Mouse (Mus musculus): ENCODE results near the gene 1700018F24Rik.
"Not testable (repeated sequence)": the region's sequence is repeated elsewhere in the genome, so short reads cannot be mapped to it uniquely, and the experiment has no call there.

The 1700018F24Rik gene

DNA sequence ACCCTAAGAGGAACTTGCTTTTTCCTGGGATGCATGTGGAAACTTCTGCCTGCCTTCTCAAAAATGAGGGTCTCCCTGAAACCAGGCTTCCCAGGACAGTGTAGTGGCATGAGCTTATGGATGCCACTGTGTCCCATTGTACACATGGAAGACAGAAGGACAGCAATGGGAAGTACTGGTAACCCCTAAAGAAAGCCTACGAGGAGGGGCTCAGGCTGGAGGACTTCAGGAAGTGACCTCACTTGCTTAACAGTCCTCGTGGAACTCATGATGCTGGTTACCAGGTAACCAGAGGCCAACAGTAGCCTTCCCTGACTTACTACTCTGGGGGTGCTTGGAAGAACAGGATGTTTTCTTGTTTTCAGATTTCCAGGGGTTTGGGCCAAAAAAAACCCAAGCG lies at the start of gene 1700018F24Rik:
TSS of gene 1700018F24Rik (plus strand) at position 301 of the 400 bp plus-strand sequence.
- in situ Hi-C loops (cut with MboI; ENCODE audit: unreplicated experiment in 2 of 2), result not testable (repeated sequence)

DNA sequence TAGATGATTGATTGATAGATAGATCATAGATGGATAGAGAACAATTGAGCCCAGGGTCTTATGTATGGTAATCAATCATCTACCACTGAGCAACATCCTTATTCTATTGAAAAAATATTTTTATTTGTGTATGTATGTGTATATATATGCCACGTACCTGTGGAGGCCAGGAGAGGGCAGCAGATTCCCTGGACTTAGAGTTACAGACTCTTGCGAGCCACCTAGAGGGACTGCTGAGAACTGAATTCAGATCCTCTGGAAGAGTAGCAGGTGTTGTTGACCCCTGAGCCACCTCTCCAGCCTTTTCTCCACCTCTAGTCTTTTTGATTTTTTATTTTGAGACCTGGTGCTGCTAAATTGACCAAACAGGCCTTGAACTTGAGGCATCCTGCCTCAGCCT lies 44.3 kb upstream of the 1700018F24Rik start:
- in situ Hi-C loops (cut with MboI; ENCODE audit: unreplicated experiment in 2 of 2), result no loop called here

DNA sequence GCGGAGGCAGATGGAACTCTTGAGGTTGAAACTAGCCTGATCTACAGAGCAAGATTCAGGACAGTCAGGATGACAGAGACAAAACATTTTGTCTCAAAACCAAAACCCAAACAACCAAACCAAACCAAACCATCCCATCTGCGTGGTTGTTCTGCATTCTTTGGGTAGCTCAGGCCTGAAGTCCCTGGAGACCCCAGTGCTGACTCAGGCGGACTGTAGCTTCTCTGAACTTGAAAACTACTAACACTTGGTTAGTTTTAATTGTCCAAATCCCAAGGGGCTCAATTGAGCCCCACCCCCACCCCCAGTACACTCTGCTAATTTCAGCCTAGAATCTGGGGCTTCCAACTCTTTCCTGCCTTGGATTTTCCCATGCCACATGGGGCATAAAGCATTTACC lies 39.4 kb upstream of the 1700018F24Rik start:
- in situ Hi-C loops (cut with MboI; ENCODE audit: unreplicated experiment in 2 of 2), result loop anchor here in 1 of 2 experiments (25.0 kb wide), 1 partner anchor 1484 kb away; the partner anchor contains the start of genes Gm6370 and Gm6408

DNA sequence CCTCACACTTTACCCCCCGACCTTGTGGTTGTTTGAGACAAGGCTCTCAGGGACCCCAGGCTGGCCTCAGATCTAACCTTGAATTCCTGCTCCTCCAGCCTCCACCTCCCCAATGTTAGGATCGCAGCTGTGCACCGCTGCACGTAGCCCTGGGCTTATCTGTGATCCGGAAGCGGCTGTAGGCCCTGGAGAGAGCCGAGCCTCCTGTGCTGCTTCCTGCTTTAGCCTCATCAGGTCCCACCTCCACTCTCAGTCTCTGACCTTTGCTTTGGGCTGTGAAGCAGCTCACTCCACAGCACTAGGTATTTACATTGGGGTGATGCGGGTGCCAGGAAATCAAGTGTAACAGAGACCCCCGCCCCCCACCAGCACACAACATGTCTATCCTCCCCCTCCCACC lies 38.3 kb upstream of the 1700018F24Rik start:
- in situ Hi-C loops (cut with MboI; ENCODE audit: unreplicated experiment in 2 of 2), result loop anchor here in 1 of 2 experiments (25.0 kb wide), 1 partner anchor 1483 kb away; the partner anchor contains the start of genes Gm6370 and Gm6408

DNA sequence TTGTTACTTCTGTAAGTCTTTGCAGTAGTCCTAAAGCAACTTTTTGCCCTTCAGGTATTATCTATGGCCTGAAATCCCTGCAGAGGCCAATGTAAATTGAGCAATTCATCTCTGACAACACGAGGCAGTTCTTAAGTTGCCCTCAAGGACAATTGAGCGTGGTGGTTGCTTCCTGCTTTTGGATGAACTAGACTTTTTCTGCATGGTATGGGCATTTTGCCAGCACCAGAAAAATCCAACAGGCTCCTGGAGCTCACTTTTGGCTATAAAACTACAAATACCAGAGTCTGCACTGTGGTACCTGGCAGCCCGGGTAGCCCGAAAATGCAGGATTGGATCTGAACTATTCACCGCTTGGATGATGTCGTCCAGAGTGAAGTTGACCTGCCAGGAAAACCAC lies 37.2 kb upstream of the 1700018F24Rik start:
- in situ Hi-C loops (cut with MboI; ENCODE audit: unreplicated experiment in 2 of 2), result loop anchor here in 1 of 2 experiments (25.0 kb wide), 1 partner anchor 1482 kb away; the partner anchor contains the start of genes Gm6370 and Gm6408

GRCm38 (mm10) chr5:145008878-145009659 lies 33.7 kb upstream of the 1700018F24Rik start:
- in situ Hi-C loops (cut with MboI; ENCODE audit: unreplicated experiment in 2 of 2), result loop anchor here in 1 of 2 experiments (25.0 kb wide), 1 partner anchor 1478 kb away; the partner anchor contains the start of genes Gm6370 and Gm6408

DNA sequence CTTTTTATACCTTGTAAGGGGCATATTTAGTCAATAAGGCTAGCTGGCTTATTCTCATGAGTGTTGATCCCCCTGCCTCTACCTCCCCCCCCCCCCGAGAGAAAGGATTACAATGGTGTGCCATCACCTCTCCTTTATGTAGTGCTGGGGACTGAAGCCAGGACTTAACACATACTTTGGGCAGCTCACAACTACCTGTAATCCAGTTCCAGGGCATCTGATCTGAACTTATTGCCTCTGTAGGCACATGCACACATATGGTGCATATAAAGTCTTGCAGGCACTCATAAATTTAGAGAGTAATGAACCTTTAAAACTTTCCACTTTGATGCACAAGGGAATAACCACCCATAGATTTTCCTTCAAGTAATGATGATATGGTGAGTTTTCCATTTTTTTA lies 28.5 kb upstream of the 1700018F24Rik start:
- in situ Hi-C loops (cut with MboI; ENCODE audit: unreplicated experiment in 2 of 2), result loop anchor here in 1 of 2 experiments (25.0 kb wide), 1 partner anchor 1473 kb away; the partner anchor contains the start of genes Gm6370 and Gm6408

- in situ Hi-C loops (cut with MboI; ENCODE audit: unreplicated experiment in 2 of 2), result loop anchor here in 1 of 2 experiments (25.0 kb wide), 1 partner anchor 1471 kb away; the partner anchor contains the start of genes Gm6370 and Gm6408
Observed at GRCm38 (mm10) chr5:145016761-145017160, 26.0 kb upstream of the 1700018F24Rik start.

- in situ Hi-C loops (cut with MboI; ENCODE audit: unreplicated experiment in 2 of 2), result loop anchor here in 1 of 2 experiments (25.0 kb wide), 1 partner anchor 1467 kb away; the partner anchor contains the start of genes Gm6370 and Gm6408
Observed at GRCm38 (mm10) chr5:145020254-145020653, 22.5 kb upstream of the 1700018F24Rik start.

- in situ Hi-C loops (cut with MboI; ENCODE audit: unreplicated experiment in 2 of 2), result loop anchor here in 1 of 2 experiments (25.0 kb wide), 1 partner anchor 1467 kb away; the partner anchor contains the start of genes Gm6370 and Gm6408
Observed at GRCm38 (mm10) chr5:145020712-145021111, 22.1 kb upstream of the 1700018F24Rik start.

GRCm38 (mm10) chr5:145030476-145030875 lies 12.3 kb upstream of the 1700018F24Rik start:
- in situ Hi-C loops (cut with MboI; ENCODE audit: unreplicated experiment in 2 of 2), result not testable (repeated sequence)

GRCm38 (mm10) chr5:145032391-145032790 lies 10.4 kb upstream of the 1700018F24Rik start, which contains the start of gene Gm4871:
TSS of gene Gm4871 (minus strand) at chr5:145032754.
- in situ Hi-C loops (cut with MboI; ENCODE audit: unreplicated experiment in 2 of 2), result not testable (repeated sequence)

DNA sequence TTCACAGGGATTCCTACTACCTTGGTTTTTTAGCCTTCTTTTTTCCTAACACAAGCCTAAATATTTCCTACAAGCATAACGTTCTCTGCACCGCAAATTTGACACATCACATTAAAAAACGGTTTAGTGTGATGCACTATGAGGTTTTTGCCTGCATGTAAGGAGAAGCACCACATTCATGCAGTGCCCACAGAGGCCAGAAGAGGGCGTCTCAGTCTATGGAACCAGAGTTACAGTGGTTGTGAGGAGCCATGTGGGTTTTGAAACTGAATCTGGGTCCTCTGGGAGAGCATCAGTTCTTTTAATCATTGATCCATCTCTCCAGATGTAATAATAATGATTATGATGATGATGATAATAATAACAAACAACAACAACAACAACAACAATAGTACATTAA lies 1.2 kb upstream of the 1700018F24Rik start:
- in situ Hi-C loops (cut with MboI; ENCODE audit: unreplicated experiment in 2 of 2), result no loop called here

DNA sequence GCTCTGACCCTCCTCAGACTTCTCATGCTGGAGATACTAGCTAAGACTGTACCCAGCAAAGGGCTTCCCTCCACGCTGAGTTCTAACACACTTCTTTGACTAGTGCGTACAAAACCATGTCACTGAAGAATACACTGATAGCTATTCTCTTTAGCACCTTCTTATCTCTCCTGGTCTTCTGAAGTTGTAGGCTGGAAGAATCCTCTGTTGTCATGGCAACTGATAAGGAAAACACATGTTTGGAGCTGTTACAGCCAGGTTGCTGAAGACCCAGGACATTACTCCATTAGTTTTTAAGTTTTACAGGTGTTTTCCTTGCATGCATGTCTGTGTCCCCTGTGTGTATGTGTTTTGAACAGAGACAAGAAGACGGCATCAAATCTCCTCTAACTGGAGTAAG lies 11.4 kb downstream of the 1700018F24Rik start:
- in situ Hi-C loops (cut with MboI; ENCODE audit: unreplicated experiment in 2 of 2), result not testable (repeated sequence)

- in situ Hi-C loops (cut with MboI; ENCODE audit: unreplicated experiment in 2 of 2), result no loop called here
Observed at GRCm38 (mm10) chr5:145057907-145058306, 15.1 kb downstream of the 1700018F24Rik start.

GRCm38 (mm10) chr5:145058722-145059121 lies 15.9 kb downstream of the 1700018F24Rik start:
- in situ Hi-C loops (cut with MboI; ENCODE audit: unreplicated experiment in 2 of 2), result no loop called here

- in situ Hi-C loops (cut with MboI; ENCODE audit: unreplicated experiment in 2 of 2), result no loop called here
Observed at GRCm38 (mm10) chr5:145059524-145059923, 16.7 kb downstream of the 1700018F24Rik start.

- in situ Hi-C loops (cut with MboI; ENCODE audit: unreplicated experiment in 2 of 2), result loop anchor here in 1 of 2 experiments (10.0 kb wide), 1 partner anchor 190 kb away; no protein-coding TSS in a partner anchor
Observed at GRCm38 (mm10) chr5:145064765-145065340, 22.1 kb downstream of the 1700018F24Rik start.

GRCm38 (mm10) chr5:145068863-145069262 lies 26.1 kb downstream of the 1700018F24Rik start:
- in situ Hi-C loops (cut with MboI; ENCODE audit: unreplicated experiment in 2 of 2), result loop anchor here in 1 of 2 experiments (10.0 kb wide), 1 partner anchor 194 kb away; no protein-coding TSS in a partner anchor

GRCm38 (mm10) chr5:145069707-145070106 lies 26.9 kb downstream of the 1700018F24Rik start:
- in situ Hi-C loops (cut with MboI; ENCODE audit: unreplicated experiment in 2 of 2), result loop anchor here (10.0 kb wide), 1 partner anchor 195 kb away; no protein-coding TSS in a partner anchor

DNA sequence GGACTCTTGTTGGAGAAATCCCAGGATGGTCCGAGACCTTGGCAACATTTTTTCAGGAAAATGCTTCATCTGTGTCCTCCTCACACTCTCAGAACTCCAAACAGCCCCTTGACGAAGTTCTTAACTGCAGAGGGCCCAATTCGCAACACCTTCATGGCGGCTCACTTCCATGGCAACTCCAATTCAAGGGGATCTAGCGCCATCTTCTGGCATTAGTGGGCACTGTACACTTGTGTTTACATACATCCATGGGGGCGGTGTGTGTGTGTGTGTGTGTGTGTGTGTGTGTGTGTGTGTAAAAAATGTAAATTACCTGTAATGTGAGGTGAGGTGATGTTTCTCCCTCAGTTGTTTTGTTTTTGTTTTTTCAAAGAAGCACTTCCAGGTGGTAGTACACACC lies 28.6 kb downstream of the 1700018F24Rik start:
- in situ Hi-C loops (cut with MboI; ENCODE audit: unreplicated experiment in 2 of 2), result loop anchor here in 1 of 2 experiments (10.0 kb wide), 1 partner anchor 197 kb away; no protein-coding TSS in a partner anchor

Measured in v-Abl transformed pro-B cells (cell line).